Mouse (Mus musculus): Measurements from ENCODE around the gene Ctdspl. TPM values are rescaled to one million over a fixed set of nuclear protein-coding genes. Genes with fewer than 3 reads are reported as not detected.

The Ctdspl gene
- total RNA-seq, 2 experiments from 2014 or later: 31.9 to 38.7 TPM

DNA sequence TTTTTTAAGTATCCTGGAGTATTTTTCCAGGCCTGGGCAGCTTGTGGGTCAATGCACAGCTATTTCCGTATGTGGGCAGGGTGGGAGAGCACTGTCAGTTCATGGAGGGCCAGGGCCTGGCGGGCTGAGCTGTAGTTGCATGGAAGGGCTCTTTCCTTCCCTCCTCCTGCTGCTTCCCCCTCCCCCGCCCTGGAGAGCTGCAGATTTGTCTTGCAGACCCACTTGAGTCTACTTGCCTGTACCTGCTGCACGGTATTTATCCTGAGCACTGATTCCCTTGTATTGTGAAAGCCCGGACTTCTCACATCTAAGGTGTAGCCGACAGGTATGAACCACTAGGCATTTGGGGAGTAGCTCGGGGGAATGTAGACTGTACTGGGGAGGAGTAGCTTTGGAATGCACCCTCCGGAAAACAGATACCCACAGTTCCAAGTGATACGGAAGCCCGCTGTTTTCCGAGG is 49.0 kb downstream of the Ctdspl start:
- DNase-seq (ENCODE audit: low spot score in 2 of 2): no peak
- intact Hi-C loops (cut with DNase I): no loop called here

DNA sequence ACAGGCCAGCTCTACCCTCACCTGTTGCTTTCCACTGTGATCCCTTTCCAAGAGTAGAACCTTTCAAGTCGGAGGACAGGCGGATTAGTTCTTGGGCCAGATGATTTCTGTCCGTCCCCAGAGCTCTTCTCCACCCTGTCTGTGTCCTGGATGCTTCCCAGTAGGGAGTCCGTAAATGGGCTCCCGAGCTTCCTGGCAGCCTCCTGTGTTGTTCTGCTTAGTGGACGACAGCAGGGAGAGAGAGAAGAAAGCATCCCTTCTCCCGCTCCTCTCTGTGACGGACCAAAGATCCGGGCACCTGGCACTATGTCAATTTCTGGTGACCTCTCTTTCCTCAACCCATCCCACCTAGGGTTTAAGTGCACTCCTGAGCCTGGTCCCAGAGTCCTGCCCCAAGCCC is 49.5 kb downstream of the Ctdspl start:
- intact Hi-C loops (cut with DNase I): no loop called here

DNA sequence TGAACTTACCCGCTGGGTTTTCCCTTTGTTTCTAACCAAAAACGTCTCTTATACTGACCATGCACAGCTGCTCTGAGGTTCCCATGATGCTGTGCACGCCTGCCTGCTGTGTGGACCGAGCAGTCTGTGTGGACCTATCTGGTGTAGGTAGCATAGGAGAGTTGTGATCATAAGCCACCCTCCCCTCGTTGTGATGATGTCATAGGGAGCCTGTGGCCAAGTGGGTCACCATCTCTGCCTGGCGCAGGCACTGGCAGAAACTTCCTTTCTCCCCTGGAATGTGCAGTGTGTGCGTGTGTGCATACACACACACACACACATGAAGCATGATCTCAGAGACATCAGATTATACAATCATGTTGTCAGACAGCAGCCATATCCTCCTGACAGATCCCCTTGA is 50.3 kb downstream of the Ctdspl start:
- intact Hi-C loops (cut with DNase I): no loop called here
- no peak for DNase-seq (ENCODE audit: low spot score in 2 of 2)

More for the DNA sequence above, 49.5 kb downstream of the Ctdspl start:
- no peak for DNase-seq (ENCODE audit: low spot score in 2 of 2)

DNA sequence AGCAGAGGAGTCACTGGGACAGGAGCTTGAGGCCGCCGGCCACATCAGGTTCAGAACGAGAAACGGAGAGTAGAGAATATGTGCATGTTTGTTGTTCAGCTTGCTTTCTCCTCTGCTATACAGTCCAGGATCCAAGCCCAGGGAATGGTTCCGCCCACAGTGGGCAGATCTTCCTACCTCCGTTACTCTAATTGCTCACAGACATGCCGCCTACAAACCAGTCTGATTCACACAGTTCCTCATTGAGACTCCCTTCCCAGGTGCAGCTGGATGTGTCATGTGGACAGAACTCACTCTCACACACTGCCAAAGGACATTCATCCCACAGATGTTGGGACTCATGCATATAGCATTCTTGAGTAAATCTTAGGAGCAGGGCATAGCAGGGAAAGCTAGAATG is 51.2 kb downstream of the Ctdspl start:
- DNase-seq (ENCODE audit: low spot score in 2 of 2): peak in 1 of 2 experiments; percentile 75

DNA sequence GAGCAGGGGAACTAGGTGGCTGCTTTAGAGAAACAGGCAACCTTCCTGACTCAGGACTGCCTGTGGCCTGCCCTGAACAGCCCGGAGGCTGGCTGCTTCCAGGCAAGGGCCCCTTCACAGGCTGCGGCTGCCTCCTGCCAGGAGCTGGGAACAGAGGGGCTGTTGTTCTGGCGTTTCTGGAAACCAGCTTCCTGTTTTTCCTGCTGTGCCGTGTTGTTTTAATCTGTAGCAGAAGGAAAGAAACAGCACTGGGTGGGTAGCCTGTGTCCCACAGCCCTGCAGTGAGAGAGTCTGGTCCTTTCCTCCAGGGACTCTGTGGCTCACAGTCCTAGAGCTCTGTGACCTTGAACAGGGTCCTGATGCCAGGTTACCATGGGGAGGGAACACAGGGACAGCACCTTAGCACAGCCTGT is 54.2 kb downstream of the Ctdspl start:
- DNase-seq (ENCODE audit: low spot score in 2 of 2): peak in 1 of 2 experiments; percentile 40

More for the DNA sequence above, 51.2 kb downstream of the Ctdspl start:
- intact Hi-C loops (cut with DNase I): no loop called here

DNA sequence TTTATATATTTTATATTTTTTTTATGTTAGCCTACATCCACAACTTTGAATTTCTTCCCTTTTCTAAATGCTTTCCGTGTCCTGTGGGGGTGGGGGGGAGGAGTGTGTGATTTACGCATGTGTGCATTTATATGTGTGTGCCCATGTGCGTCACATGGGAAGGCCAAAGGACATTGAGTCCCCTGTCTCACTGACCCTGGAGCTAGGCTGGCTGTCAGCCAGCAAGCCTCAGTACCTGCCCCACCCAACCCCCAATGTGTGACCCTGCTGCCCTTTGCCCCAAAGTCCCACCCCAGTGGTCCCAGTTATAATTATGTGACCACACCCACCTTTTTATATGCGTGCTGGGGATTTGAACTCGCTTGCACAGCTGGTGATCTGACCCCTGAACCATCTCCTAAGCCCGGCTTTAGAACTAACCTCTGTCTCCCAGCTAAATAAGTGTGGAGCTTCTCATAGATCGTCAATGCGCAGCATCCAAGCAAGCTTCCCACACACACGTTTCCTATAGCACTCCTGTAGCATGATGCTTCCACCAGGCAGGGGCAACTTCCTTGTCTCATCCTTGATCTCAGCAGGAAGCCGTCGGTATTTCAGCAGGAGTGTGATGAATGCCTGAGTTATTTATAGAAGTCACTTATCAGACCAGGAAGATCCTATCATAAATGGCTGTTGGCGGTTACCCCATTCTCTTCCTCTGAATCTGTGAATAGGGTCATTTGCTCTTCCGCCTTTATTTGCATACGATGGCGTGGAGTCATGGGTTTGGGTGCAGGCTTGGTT is 58.6 kb downstream of the Ctdspl start:
- no peak for DNase-seq (ENCODE audit: low spot score in 2 of 2)
- intact Hi-C loops (cut with DNase I): no loop called here

More for the DNA sequence above, 54.2 kb downstream of the Ctdspl start:
- intact Hi-C loops (cut with DNase I): no loop called here

DNA sequence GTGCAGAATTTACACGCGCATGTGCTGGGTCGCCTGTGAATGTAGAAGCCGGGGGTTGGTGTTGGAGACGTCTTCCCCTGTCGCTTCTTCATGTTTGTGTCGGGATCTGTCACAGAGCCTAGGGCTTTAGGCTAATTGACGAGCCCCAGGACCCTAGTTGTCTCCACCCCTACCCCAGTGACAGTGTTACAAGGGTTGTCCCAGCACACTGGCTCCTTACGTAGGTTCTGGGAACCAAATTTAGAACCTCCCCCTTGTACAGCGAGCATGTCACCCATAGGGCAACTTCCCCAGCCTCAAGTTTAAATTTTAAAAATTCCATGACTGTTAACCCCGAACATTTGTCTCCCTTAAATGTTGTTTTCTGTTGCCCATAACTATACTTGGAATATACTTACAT is 60.0 kb downstream of the Ctdspl start:
- intact Hi-C loops (cut with DNase I): no loop called here
- no peak for DNase-seq (ENCODE audit: low spot score in 2 of 2)

DNA sequence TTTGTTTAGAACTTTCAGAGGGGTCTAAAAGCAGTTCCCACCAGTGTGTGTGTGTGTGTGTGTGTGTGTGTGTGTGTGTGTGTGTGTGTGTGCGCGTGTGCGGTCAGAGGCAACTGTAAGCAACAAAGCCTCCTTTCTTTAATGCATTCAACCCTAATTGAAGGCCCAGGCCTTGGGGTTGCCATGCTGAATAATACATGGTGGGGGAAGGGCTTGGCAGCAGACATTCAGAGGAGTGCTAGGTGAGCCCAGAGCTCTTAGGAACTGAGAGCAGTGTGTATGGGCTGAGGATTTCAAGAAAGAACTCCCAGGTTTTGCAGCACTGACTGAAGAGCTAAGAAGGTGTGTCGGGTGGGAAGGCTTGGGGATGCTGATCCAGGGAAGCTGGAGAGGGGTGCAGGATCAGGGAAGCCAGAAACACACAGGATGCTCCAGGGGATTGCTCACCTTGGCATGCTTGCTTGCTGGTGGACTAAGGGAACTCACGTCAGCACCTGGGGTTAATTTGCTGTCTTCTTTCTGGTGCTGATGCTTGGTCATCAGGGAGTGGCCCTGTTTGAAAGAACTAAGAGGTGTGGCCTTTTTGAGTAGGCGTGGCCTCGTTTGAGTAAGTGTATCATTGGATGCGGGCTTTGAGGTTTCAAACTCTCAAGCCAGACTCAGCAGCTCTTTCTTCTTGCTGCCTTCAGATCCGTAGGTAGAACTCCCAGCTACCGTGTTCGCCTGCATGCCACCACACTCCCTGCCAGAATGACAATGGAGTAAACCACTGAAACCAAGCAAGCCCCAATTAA is 62.7 kb downstream of the Ctdspl start:
- intact Hi-C loops (cut with DNase I): no loop called here
- no peak for DNase-seq (ENCODE audit: low spot score in 2 of 2)

DNA sequence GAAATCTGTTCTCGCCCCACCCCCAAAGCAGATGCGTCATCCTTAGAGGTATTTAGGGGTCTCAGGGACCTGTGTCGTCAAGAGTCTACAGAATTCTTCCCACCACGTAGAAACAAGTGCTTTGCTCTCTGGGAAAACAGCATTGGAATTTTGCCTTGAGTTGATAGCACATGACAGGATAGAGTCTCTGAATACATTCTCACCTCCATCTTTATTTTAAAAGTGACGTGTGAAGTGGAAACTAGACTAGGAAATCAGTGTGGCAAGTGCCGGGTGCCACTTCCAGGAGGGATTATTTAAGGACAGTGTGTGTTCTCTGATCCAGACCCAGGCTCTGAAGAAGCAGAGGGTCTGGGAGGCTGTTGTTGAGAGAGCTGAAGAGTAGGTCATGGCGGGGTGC is 64.2 kb downstream of the Ctdspl start:
- DNase-seq (ENCODE audit: low spot score in 2 of 2): peak in 1 of 2 experiments; percentile 66
- intact Hi-C loops (cut with DNase I): no loop called here

DNA sequence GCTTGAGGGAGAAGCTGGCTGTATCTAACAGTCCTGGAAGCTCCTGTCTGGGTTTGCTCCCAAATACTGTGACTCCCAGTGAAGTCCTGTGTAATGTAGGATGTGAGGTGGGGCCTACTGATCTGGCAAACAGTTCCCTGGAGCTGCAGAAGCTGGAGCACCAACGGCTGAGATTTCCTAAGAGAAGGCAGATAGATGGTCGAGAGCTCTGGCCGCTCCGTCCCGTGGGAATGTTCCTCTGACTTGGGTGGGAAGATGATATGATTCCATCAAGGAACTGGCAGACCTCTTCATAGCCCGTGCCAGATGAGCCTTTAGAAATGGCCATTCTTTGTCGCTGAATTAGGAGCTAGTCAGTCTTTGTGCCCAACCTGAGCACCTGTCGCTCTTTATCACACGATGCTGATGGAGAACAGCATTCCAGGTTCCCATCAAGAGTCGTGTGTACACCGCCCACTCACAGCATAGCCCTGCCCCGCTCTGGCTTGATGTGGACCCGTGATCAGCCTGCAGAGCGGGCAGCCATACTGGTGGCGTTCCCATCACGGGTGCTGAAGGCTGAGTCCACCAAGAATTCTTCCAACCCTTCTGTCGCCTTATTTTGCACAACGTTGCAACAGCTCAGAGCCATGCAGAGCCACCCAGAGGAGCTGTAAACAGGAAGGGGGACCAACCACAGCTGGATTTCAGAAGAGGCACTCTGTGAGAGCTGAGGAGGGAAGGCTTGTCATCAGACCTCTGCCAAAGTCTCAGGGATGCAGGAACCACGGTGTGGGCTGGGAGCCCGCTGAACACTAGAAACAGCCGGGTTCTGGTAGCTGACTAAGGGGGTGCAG is 65.7 kb downstream of the Ctdspl start:
- peak in 1 of 2 experiments; percentile 68 for DNase-seq (ENCODE audit: low spot score in 2 of 2)
- intact Hi-C loops (cut with DNase I): no loop called here

DNA sequence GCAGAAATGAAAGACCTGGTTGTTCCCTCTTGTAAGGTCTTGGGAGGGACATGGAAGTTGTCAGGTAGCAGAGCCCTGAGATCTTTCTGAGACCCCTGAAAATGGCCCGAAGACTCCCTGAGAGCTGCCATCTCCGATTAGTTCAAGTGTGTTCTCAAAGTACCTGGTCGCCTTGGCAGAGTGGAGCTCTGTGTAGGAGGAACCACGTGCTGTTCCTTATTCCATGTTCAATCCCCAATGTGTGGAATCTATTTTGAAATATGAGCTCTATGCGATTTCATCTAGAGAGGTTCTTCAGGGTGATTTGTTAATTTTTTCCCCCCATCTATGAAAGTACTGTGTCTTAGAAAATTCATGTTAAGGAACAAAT is 66.3 kb downstream of the Ctdspl start:
- DNase-seq (ENCODE audit: low spot score in 2 of 2): peak; percentile 45 to 72
- intact Hi-C loops (cut with DNase I): no loop called here

DNA sequence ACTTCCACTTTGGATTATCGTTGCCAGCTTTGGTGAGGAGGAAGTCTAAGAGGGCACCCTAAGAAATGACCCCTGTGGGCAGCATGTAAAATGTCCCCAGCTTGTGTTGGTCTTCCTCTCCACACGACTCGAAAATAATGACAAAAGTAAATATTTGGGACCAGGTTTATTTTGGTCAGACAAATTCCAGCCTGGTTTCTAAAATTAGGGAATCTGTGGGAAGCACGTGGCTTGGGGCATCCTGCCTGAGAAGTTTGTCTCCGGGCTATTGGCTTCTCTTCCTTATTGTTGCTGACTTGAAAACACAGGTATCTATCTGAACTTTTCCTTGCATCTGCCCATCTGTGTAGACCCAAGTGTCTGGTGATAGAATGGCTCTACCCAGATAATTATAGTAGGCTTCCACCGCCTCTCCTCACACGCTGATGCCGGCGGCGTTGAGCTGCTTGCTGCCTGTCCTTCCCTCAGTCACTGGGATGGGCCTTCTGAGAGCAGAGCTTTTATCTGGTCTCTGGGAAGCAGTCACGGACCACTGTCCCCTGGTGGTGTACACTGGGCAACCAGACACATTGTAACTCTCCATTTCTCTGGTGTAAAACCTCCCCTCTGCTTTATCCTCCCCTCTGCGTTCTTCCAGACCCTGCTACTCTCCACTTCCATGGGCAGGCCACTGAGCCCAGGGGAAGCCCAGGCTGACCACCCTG is 68.4 kb downstream of the Ctdspl start:
- DNase-seq (ENCODE audit: low spot score in 2 of 2): peak in 1 of 2 experiments; percentile 64
- intact Hi-C loops (cut with DNase I): no loop called here

DNA sequence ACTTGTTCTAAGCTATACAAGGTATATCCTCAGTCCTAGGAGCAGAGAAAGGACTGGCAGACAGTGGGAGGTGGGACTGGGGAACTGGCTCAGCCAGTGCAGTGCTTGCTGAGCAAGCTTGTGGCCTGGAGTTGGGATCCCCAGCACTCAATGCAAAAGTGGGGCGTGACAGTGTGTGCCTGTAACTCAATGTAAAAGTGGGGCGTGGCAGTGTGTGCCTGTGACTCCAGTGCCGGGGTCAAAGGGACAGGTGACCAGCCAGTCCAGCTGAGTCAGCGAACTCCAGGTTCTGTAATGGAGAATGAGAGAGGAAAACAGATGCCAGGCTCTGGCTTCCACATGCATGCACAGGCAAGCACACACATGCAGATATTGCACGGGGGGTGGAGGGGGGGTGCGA is 69.3 kb downstream of the Ctdspl start:
- intact Hi-C loops (cut with DNase I): no loop called here
- no peak for DNase-seq (ENCODE audit: low spot score in 2 of 2)

DNA sequence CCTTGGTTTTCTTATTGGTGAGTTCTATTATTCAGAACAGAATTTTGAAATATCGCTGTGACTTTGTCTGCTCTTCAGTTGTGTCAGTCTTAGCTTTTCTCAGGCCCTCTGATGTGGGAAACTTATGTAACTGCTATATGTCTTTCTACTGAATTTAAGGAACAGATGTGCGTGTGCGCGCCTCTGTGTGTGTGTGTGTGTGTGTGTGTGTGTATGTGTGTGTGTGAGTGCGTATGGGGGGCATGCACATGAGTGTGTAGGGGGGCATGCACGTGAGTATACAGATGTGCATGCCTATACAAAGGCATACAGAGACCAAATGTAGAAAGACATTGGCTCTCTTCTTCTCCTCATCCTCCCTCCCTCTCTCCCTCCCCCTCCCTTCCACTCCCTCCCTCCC is 71.0 kb downstream of the Ctdspl start:
- intact Hi-C loops (cut with DNase I): no loop called here

DNA sequence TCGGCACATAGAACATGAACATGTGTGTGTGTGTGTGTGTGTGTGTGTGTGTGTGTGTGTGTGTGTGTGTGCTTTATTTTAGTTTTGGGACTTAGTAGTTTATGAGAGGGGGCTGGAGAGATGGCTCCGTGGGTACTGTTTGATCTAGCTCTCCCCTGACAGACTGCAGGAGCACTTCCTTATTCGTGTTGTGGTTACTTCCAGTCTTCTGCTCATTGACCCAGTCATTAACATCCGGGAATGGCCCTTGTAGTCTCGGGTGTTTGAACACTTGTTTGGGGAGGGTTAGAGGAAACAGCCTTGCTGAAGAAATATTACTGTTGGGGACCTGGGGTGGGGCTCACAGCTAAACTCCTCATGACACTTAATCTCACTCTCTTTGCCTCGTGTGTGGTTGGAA is 73.9 kb downstream of the Ctdspl start:
- intact Hi-C loops (cut with DNase I): no loop called here
- no peak for DNase-seq (ENCODE audit: low spot score in 2 of 2)

More for the DNA sequence above, 71.0 kb downstream of the Ctdspl start:
- no peak for DNase-seq (ENCODE audit: low spot score in 2 of 2)

DNA sequence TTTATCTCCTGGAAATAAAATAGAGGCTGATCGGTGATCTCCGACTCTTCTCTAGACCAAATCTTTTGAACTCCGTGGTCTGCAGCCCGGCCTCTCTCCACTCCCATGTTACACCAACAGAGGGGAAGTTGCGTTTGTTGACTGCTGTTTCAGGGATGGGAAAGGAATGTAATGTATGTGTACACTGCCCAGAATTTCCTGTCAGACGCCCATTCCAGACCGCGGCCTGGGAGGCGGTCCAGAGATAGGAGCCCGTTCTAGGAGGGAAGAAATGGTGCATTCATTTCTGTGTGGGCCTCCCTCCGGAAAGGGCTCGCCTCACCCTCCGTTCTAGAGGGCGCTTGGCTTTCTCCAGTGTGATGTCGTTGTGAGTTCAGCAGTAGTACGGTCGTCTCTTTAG is 76.0 kb downstream of the Ctdspl start:
- intact Hi-C loops (cut with DNase I): no loop called here
- no peak for DNase-seq (ENCODE audit: low spot score in 2 of 2)

DNA sequence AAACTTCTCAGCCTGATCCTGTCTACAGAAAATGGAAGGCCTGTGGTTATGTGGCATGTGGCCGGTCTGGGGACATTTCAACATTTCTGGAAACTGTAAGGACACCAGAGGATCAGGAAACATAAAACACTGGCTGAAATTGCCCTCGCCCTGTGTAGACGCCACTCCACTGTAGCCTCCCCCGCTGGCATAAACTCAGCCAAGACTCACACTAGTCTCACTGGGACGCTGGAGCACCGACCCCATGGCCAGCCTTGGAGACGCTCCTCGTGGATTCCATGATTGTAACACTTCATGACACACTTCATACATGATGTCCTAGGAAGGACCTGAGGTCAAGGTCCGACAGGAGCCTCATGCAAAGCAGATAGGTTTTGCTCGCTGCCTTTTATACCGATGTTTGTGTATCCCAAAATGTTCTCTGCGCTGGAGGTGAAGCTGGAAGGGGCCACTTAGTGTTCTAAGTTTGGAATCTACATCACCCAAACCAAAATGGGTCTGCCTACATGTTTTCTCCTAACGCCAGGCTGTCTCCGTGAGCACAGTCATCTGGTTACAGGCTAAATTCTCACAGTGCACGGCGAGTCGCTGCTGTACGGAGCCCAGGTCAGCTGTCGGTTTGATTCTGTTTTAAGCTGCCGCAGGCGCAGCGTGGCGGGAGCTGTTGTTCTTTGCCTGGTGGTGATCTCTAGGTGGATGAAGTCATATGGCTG is 77.9 kb downstream of the Ctdspl start:
- peak; percentile 57 to 91 for DNase-seq (ENCODE audit: low spot score in 2 of 2)
- intact Hi-C loops (cut with DNase I): loop anchor here (1.0 to 2.0 kb wide), 2 partner anchors 51 to 77 kb away; partner anchors contain the start of gene Ctdspl

DNA sequence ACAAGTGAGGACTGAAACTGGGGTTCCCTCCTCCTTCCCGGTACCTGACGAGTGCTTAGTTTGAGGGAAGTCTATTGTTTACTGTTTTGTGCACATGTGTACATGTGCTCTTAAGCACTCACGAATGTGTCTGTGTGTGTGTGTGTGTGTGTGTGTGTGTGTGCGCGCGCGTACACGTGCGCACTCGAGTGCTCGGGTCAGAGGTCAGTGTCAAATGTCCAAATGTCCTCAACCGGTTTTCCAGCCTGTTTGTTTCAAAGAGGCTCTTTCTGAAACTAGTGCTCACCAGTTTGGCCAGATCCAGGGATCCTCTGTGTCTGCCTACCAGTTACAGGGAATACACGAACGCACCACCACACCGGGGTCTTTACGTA is 78.4 kb downstream of the Ctdspl start:
- intact Hi-C loops (cut with DNase I): loop anchor here (1.0 to 2.0 kb wide), 2 partner anchors 51 to 78 kb away; partner anchors contain the start of gene Ctdspl
- no peak for DNase-seq (ENCODE audit: low spot score in 2 of 2)
